Mouse (Mus musculus) forebrain, postnatal 0 days (tissue): Measurements from ENCODE around the gene Hspa12a. TPM values are rescaled to one million over a fixed set of nuclear protein-coding genes. Genes with fewer than 3 reads are reported as not detected.

ENCODE experiments used
- ATAC-seq: fragments of 200-750 bp; cut with Nextera tagmentation; 2 replicates; pipeline ENCODE4 v1.8.0; 2017; ENCODE audit warnings: mild to moderate bottlenecking, moderate library complexity
- DNase-seq: peaks from one replicate; pipeline ENCODE4 v3.0.0-alpha.2; 2015
- H3K27ac ChIP-seq: fragments of 300-500 bp; sonication (generic); 2 replicates; pipeline ENCODE4 v1.5.1; 2014; ENCODE audit warnings: low read depth, mild to moderate bottlenecking, antibody characterized with exemption, low read length, moderate library complexity, mixed read lengths
- H3K27me3 ChIP-seq: fragments of 300-500 bp; sonication (generic); 2 replicates; pipeline ENCODE4 v1.6.1; 2014; ENCODE audit warnings: mild to moderate bottlenecking, low read length, mixed read lengths; ENCODE audit not compliant: insufficient read depth
- H3K36me3 ChIP-seq: fragments of 300-500 bp; sonication (generic); 2 replicates; pipeline ENCODE4 v1.6.1; 2014; ENCODE audit warnings: mild to moderate bottlenecking, moderate library complexity; ENCODE audit not compliant: insufficient read depth
- H3K4me1 ChIP-seq: fragments of 300-500 bp; sonication (generic); 2 replicates; pipeline ENCODE4 v1.6.1; 2014; ENCODE audit warnings: antibody characterized with exemption; ENCODE audit not compliant: insufficient read depth
- H3K4me2 ChIP-seq: fragments of 300-500 bp; sonication (generic); 2 replicates; pipeline ENCODE4 v1.6.1; 2014; ENCODE audit warnings: low read depth, mild to moderate bottlenecking, moderate library complexity
- H3K4me3 ChIP-seq: fragments of 300-500 bp; sonication (generic); 2 replicates; pipeline ENCODE4 v1.5.1; 2014; ENCODE audit warnings: low read depth, low read length, mixed read lengths
- H3K9ac ChIP-seq: fragments of 300-500 bp; sonication (generic); 2 replicates; pipeline ENCODE4 v1.6.1; 2014; ENCODE audit warnings: mild to moderate bottlenecking
- H3K9me3 ChIP-seq: fragments of 300-500 bp; sonication (generic); 2 replicates; pipeline ENCODE4 v1.6.1; 2016; ENCODE audit warnings: low read length
- CTCF ChIP-seq: sonication (generic); IDR thresholded peaks from 2 replicates; pipeline ENCODE4 v1.5.1; 2016; ENCODE audit warnings: antibody characterized with exemption, control low read depth, low read depth
- WGBS: fragments of 180-500 bp; shearing (Covaris S2); extraction: QIAGEN DNeasy Blood & Tissue Kit; methylation state at CpG from one replicate; pipeline ENCODE4 v1.1.7; 2014; 5-methylcytosine and 5-hydroxymethylcytosine counted together
- polyA plus RNA-seq: library from polyadenylated mRNA; unstranded; fragments of >200 nt; fragmentation: Nextera tagmentation; extraction: Ambion mirVana; gene quantifications from 2 replicates; pipeline ENCODE4 v1.2.1, GENCODE M21; 2015
- total RNA-seq: library from RNA; depleted of rRNA; stranded (reverse); fragments of >200 nt; gene quantifications from 2 replicates; pipeline ENCODE4 v1.2.3, GENCODE M21; 2014

Gene Hspa12a
- total and polyA plus RNA-seq, 2 experiments from 2014 or later = 52.6 to 75.8 TPM

DNA sequence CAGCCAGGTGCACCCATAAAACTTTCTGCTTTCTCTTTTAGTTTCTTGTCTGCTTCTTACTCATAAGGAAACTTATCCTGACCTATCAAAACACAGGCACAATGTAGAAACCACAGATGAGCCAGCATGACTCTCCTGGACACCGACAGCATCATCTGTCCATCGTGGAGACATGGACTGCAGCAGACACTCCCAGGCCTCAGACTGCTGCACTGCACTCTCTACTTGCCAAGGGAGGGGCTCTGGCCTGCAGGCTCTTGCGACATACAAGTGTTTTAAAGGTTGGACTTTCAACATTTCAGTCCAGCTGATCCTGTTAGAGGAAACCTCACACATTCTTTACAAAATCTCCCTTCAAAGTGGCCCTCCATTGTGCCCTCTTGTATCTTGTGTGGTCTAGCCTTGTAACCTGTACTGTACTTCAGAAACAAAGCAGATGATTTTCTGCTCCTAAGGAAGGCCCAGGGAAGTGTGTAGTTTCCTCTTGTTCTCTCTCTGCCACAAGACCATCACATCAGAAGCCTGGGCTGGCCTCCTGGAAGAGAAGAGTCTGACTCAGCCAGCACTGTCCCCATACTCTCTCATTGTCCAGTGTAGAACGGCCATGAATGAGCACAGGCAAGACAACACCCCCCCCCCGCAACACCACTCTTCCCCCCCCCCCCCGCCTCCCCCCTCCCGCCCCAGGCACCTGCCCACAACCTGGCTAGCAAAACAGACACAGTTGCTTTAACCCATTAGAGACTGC is 92.6 kb downstream of the Hspa12a start:
- Histone ChIP-seq H3K4me2 (no peak overlapping the region), H3K27ac (no peak overlapping the region), H3K4me3 (no peak overlapping the region), H3K36me3 (no peaks in the 10 kb centered on the region; the same call in none of the 2 replicates), H3K27me3 (no peaks in the 10 kb centered on the region), H3K9ac (no peak overlapping the region), H3K4me1 (no peaks in the 10 kb centered on the region), H3K9me3 (no peaks in the 10 kb centered on the region)
- 76% methylated on average over 6 of the region's 7 CpGs for WGBS
- no peak for DNase-seq
- TF ChIP-seq CTCF = no peak
- ATAC-seq = no peak

DNA sequence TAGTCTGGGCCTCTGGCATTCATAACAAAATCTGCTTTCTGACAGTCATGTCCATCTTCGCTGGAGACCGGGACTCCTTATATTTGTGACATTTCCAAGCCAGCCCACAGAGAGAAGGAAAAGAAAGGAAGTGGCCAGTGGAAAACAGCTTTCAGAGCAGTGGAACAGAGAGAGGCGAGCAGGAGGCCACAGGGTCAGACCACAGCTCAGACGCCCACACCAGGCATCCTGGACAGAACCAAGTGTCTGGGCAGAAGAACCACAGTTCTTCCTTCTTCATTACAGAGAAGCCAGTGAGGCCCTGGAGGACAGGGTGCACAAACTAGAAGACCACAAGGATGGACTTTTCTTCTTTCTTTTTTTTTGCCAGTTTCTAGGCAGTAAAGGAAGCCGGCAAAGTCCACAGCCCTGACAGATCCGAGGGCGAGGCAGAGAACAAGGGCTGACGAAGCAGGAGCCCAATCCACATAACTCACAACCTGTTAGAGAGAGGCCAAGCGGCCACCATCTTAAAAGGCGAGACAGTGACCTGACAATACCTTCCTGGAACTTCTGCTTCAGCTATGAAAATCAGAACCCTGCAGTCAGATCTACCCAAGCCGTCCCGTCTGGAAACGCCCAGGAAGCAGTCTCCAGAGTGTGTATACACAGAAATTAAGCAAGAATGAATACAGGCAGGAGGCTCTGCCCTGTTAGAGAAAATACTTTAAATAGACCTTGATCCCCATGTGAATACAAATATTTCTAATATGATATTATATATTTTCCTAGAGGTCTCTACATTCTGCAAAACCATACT is 93.9 kb downstream of the Hspa12a start:
- Histone ChIP-seq H3K4me2 (no peak overlapping the region), H3K9ac (no peak overlapping the region), H3K36me3 (peaks cover 3% of the 10 kb centered on the region), H3K4me1 (no peaks in the 10 kb centered on the region), H3K9me3 (no peaks in the 10 kb centered on the region), H3K27me3 (no peaks in the 10 kb centered on the region), H3K4me3 (no peak overlapping the region), H3K27ac (no peak overlapping the region)
- DNase-seq (no peak), ATAC-seq (no peak)
- TF ChIP-seq CTCF = no peak
- 83% methylated on average over 13 of the region's 13 CpGs for whole genome bisulfite sequencing

DNA sequence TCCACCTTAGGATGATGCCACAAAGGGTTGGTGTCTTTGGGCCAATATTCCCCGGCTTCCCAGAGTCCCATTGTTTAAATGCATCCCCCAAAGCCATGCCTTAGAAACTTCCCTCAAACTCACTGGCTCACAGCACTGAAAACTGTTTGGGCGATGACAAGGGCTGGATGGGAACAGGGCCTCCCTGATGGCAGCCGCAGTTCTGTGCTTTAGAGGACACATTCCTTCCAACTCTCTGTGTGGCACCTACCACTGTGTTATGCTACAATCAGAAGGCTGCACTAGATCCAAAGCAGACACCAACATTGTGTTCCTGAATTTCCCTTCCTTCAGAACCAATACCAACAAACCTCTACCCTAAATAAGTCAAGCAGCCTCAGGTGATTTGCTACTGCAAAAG is 99.8 kb downstream of the Hspa12a start:
- H3K4me2 ChIP-seq = no peak overlapping the region
- H3K9ac ChIP-seq = no peak overlapping the region
- WGBS = 61% methylated on average over 3 of the region's 3 CpGs
- no peak overlapping the region for H3K4me3 ChIP-seq
- peak; percentile 24; the same call in 1 of the 2 replicates for ATAC-seq
- H3K9me3 ChIP-seq = no peaks in the 10 kb centered on the region
- peaks cover 15% of the 10 kb centered on the region; the same call in 1 of the 2 replicates for H3K4me1 ChIP-seq
- H3K27ac ChIP-seq = no peak overlapping the region
- no peak for DNase-seq
- no peak for TF ChIP-seq CTCF
- H3K36me3 ChIP-seq = peaks cover 3% of the 10 kb centered on the region
- H3K27me3 ChIP-seq = no peaks in the 10 kb centered on the region

DNA sequence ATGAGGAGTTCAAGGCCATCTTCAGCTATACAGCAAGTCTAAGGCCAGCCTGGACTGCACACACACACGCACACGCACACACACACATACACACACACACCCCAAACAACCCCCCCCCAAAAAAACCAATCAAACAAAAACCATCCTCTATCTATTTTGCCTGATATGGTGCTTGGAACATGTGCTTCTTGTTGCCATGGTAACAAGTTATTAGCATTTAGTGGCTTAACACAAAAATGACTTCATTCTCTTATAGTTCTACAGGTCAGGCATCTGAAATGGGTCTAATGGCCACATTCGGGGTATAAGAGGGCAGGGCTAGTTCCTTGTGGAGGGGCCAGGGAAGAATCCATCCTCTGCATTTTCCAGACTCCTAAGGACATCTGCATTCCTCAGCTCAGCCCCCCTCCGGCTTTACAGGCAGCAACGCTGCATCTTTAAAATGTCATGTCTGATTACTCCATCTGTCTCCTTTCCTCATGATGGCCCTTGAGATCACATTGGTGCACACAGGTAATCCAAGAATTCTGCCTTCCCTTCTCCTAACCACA is 102.7 kb downstream of the Hspa12a start:
- Histone ChIP-seq H3K27me3 (no peaks in the 10 kb centered on the region), H3K9ac (no peak overlapping the region), H3K4me1 (peaks cover 15% of the 10 kb centered on the region; the same call in 1 of the 2 replicates), H3K4me3 (no peak overlapping the region), H3K27ac (peak overlapping the region; percentile 58), H3K9me3 (no peaks in the 10 kb centered on the region), H3K36me3 (peaks cover 3% of the 10 kb centered on the region), H3K4me2 (no peak overlapping the region)
- no peak for TF ChIP-seq CTCF
- DNase-seq = peak; percentile 62
- ATAC-seq = peak; percentile 32; the same call in 1 of the 2 replicates
- 65% methylated on average over 5 of the region's 5 CpGs for WGBS

DNA sequence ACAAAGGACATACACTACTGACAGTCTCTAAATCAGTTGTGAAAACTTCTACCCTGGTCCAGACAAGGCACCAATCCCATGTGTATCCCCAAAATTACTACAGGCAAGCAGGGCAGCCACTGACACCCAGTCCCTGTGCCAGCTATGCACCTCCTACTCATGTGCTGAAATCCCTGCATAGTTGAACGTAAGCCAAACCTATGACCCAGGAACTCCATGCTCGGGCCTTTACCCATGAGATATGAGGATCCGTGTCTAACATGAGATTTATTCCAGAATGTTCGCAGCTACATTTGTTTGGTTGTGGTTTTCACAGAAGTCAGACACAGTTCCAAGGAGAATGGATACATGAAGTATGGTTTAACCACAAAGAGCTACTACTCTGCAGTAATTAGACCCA is 103.6 kb downstream of the Hspa12a start:
- no peak for DNase-seq
- Histone ChIP-seq H3K27ac (no peak overlapping the region), H3K4me2 (no peak overlapping the region), H3K4me3 (no peak overlapping the region), H3K9me3 (no peaks in the 10 kb centered on the region), H3K4me1 (peaks cover 15% of the 10 kb centered on the region; the same call in 1 of the 2 replicates), H3K36me3 (no peaks in the 10 kb centered on the region), H3K9ac (no peak overlapping the region), H3K27me3 (no peaks in the 10 kb centered on the region)
- no peak for TF ChIP-seq CTCF
- ATAC-seq = no peak
- WGBS = 82% methylated on average over 4 of the region's 4 CpGs

DNA sequence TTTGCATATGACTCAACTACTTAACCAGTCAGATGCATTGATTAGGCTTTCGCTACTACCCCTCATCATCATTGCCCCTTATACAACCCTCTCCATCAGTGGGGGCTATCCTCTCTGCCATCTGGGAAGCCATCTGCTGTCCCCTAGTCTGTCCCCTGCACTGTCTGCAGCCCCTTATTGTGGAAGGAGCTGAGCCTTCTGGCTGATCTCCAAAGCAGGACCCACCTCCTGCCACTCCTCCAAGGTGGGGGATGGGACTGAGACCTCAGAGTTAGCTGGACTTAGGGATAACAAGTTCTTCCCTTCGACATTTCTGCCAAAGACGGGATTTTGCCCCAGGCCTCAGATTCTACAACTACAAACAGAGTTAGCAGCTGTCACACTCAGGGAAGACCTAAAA is 104.1 kb downstream of the Hspa12a start:
- DNase-seq = no peak
- Histone ChIP-seq H3K36me3 (no peaks in the 10 kb centered on the region), H3K27me3 (no peaks in the 10 kb centered on the region), H3K9me3 (no peaks in the 10 kb centered on the region), H3K9ac (no peak overlapping the region), H3K4me3 (no peak overlapping the region), H3K27ac (no peak overlapping the region), H3K4me2 (no peak overlapping the region), H3K4me1 (peaks cover 15% of the 10 kb centered on the region; the same call in 1 of the 2 replicates)
- no peak for ATAC-seq
- 52% methylated on average over 3 of the region's 3 CpGs for WGBS
- TF ChIP-seq CTCF = no peak
